Mouse (Mus musculus): ENCODE measurements around the gene Accs. TPM values are rescaled to one million over a fixed set of nuclear protein-coding genes. Genes with fewer than 3 reads are reported as not detected.

Accs gene
- polyA plus RNA-seq, 1 experiment from 2014 or later, result 10.0 TPM

DNA sequence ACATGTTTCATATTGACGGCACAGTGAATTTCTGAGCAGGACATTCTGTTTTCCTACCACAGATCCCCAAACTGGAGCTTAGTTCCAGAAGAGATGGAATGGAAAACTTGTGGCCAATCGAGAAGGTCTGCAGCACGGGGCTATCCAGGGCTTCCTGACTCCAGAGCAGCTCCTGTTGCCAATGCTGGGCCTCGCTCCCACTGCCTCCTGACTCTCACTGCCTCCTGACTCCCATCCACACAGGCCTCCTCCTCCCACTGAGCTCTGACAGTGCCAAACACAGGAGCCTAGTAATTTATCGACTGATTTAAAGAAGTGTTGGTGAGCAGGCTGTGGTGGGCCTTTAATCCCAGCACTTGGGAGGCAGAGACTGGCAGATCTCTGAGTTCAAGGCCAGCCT lies 41.7 kb downstream of the Accs start:
- no peaks in the 10 kb centered on the region for H3K4me1 ChIP-seq (ENCODE audit: insufficient read depth)
- H3K4me2 ChIP-seq, result no peak overlapping the region
- peaks cover 86% of the 10 kb centered on the region for H3K36me3 ChIP-seq (ENCODE audit: insufficient read depth)
- no peak for ATAC-seq (ENCODE audit: insufficient read depth)
- H3K9ac ChIP-seq, result no peak overlapping the region
- no peak for DNase-seq
- 85% methylated on average over 5 of the region's 5 CpGs for WGBS
- no peaks in the 10 kb centered on the region for H3K9me3 ChIP-seq (ENCODE audit: low read depth, low read length)
- TF ChIP-seq CTCF (IDR thresholded peaks at IDR 0.05; ENCODE audit: low read depth), result no peak
- H3K27ac ChIP-seq (ENCODE audit: low read depth), result no peak overlapping the region
- no peak overlapping the region for H3K4me3 ChIP-seq (ENCODE audit: low read depth, low read length)
- no peaks in the 10 kb centered on the region for H3K27me3 ChIP-seq (ENCODE audit: insufficient read depth, low read length)

DNA sequence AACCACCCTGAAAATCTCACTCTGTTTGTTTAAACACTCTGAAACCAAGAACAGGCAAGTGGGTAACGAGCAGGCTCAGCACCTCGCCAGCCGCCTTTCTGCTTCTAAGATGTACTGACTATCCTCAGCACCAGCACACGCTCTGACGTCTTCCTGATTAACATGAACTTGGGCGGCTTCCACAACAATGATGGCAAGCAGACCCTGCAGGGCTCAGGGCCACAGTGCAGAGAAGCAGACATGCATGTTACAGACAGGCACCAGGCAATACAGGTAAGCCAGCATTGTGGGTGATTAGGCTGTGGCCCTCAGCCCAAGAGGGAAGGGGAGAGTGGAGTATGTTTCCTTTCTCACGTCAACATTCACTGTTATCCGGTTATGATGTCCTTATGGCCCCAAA lies 42.3 kb downstream of the Accs start:
- ATAC-seq (ENCODE audit: insufficient read depth) (no peak), DNase-seq (no peak)
- Histone ChIP-seq H3K4me2 (no peak overlapping the region), H3K4me3 (ENCODE audit: low read depth, low read length) (no peak overlapping the region), H3K36me3 (ENCODE audit: insufficient read depth) (peaks cover 85% of the 10 kb centered on the region), H3K9ac (no peak overlapping the region), H3K27me3 (ENCODE audit: insufficient read depth, low read length) (no peaks in the 10 kb centered on the region), H3K4me1 (ENCODE audit: insufficient read depth) (no peaks in the 10 kb centered on the region), H3K27ac (ENCODE audit: low read depth) (no peak overlapping the region), H3K9me3 (ENCODE audit: low read depth, low read length) (no peaks in the 10 kb centered on the region)
- WGBS, result 71% methylated on average over 8 of the region's 8 CpGs
- TF ChIP-seq CTCF (IDR thresholded peaks at IDR 0.05; ENCODE audit: low read depth), result no peak

DNA sequence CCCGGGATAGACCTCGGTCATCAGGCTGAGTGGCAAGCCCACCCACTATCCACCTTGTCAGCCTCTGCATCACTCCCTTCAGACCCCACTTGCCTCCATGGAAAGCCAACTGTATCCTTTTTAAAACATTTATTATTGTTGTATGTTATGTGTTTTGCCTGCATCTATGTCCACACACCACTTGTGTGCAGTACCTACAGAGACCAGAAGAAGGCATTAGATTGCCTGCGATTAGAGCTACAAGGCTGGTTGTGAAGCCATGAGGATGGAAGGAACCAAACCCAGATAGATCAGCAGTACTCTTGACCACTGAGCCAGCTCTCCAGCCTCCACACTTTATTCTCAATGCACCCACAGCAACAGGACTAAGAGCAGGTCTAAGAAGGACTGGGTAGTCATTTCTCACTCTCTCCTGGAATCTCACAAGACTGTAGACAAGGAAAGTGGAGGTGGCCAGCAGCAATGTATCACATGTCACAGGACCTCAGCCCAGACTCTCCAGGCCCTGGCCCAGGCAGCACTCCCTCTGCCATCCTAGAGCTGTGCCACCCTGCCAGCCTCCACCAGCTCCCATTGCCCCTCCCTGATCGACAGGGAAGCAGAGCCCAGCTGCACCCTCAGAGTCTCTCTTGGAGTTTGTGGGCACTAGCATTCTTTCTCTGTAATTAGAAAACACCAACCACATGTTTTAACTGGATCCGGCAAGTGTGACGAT lies 43.1 kb downstream of the Accs start:
- ATAC-seq (ENCODE audit: insufficient read depth), result no peak
- no peak for DNase-seq
- no peak overlapping the region for H3K4me2 ChIP-seq
- peak; percentile 43 for TF ChIP-seq CTCF (IDR thresholded peaks at IDR 0.05; ENCODE audit: low read depth)
- H3K27me3 ChIP-seq (ENCODE audit: insufficient read depth, low read length), result no peaks in the 10 kb centered on the region
- H3K4me3 ChIP-seq (ENCODE audit: low read depth, low read length), result no peak overlapping the region
- H3K36me3 ChIP-seq (ENCODE audit: insufficient read depth), result peaks cover 83% of the 10 kb centered on the region
- no peak overlapping the region for H3K27ac ChIP-seq (ENCODE audit: low read depth)
- H3K9me3 ChIP-seq (ENCODE audit: low read depth, low read length), result no peaks in the 10 kb centered on the region
- 92% methylated on average over 6 of the region's 6 CpGs for WGBS
- H3K4me1 ChIP-seq (ENCODE audit: insufficient read depth), result no peaks in the 10 kb centered on the region
- no peak overlapping the region for H3K9ac ChIP-seq

DNA sequence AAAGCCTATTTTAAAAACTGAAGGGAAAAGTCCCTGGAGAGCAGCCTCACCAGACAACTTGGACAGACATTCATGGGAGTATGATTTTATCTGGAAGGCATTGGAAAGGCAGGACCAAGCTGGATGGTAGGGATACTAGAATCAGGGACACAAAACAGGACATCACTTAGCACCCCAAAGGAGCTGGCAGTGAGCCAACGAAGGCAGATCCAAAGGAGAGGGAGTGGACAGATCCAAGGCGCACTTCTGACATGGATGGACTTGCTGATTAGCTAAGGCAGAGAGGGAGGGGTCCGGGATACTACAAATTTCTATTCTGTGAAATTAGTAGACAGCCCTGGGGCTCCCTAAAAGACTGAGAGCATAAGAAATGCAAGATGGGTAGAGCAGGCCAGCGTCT lies 44.2 kb downstream of the Accs start:
- Histone ChIP-seq H3K27me3 (ENCODE audit: insufficient read depth, low read length) (no peaks in the 10 kb centered on the region), H3K4me1 (ENCODE audit: insufficient read depth) (no peaks in the 10 kb centered on the region), H3K4me2 (no peak overlapping the region), H3K27ac (ENCODE audit: low read depth) (no peak overlapping the region), H3K36me3 (ENCODE audit: insufficient read depth) (peaks cover 77% of the 10 kb centered on the region), H3K9me3 (ENCODE audit: low read depth, low read length) (no peaks in the 10 kb centered on the region), H3K4me3 (ENCODE audit: low read depth, low read length) (no peak overlapping the region), H3K9ac (no peak overlapping the region)
- no peak for ATAC-seq (ENCODE audit: insufficient read depth)
- DNase-seq, result peak; percentile 27
- 70% methylated on average over 4 of the region's 4 CpGs for WGBS
- TF ChIP-seq CTCF (IDR thresholded peaks at IDR 0.05; ENCODE audit: low read depth), result no peak

DNA sequence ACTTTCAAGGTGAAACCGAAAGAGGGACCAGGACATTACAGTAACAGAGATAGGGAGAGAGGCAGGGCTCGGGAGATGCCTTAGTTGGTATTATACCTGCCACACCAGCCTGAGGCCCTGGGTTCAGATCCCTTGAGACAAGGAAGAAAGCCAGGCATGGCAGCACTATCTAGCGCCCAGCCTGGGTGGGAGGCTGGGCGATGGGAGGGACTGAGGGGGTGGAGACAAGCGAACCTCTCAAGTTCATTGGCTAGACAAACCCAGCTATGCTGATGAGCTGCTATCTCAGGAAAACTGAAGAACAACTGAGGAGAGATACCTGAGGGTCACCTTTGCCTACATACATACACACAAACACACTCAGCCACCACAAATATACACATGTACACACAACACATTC lies 44.7 kb downstream of the Accs start:
- WGBS, result 76% methylated on average over 5 of the region's 5 CpGs
- H3K36me3 ChIP-seq (ENCODE audit: insufficient read depth), result peaks cover 74% of the 10 kb centered on the region
- no peaks in the 10 kb centered on the region for H3K27me3 ChIP-seq (ENCODE audit: insufficient read depth, low read length)

DNA sequence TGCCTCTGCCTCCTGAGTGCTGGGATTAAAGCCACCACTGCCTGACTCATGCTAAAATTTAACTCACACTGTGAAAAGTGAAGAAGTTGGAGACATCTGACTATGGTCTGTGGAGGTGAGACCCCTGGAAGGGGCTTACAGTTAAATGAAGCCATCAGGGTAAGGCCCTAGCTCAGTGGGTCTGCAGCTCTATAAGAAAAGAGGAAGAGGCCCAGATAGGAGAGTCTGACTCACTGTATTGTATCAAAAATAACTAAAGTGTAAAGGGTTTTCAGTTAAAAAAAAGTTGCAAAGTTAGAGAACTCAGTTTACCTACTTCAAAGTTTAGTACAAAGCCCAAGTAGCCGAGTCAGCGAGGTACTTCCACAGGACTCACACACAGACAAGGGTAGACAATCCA lies 46.8 kb downstream of the Accs start:
- no peak for TF ChIP-seq CTCF (IDR thresholded peaks at IDR 0.05; ENCODE audit: low read depth)
- DNase-seq (no peak), ATAC-seq (ENCODE audit: insufficient read depth) (no peak)
- H3K4me1 ChIP-seq (ENCODE audit: insufficient read depth), result no peaks in the 10 kb centered on the region
- no peaks in the 10 kb centered on the region for H3K27me3 ChIP-seq (ENCODE audit: insufficient read depth, low read length)
- 93% methylated on average over 2 of the region's 2 CpGs for WGBS
- peaks cover 68% of the 10 kb centered on the region for H3K36me3 ChIP-seq (ENCODE audit: insufficient read depth)
- H3K4me2 ChIP-seq, result no peak overlapping the region
- H3K9ac ChIP-seq, result no peak overlapping the region
- H3K9me3 ChIP-seq (ENCODE audit: low read depth, low read length), result no peaks in the 10 kb centered on the region
- no peak overlapping the region for H3K4me3 ChIP-seq (ENCODE audit: low read depth, low read length)
- no peak overlapping the region for H3K27ac ChIP-seq (ENCODE audit: low read depth)

More for the DNA sequence above, 44.7 kb downstream of the Accs start:
- Histone ChIP-seq H3K27ac (ENCODE audit: low read depth) (no peak overlapping the region), H3K4me3 (ENCODE audit: low read depth, low read length) (no peak overlapping the region), H3K9me3 (ENCODE audit: low read depth, low read length) (no peaks in the 10 kb centered on the region), H3K4me2 (no peak overlapping the region), H3K9ac (no peak overlapping the region), H3K4me1 (ENCODE audit: insufficient read depth) (no peaks in the 10 kb centered on the region)
- DNase-seq (no peak), ATAC-seq (ENCODE audit: insufficient read depth) (no peak)
- no peak for TF ChIP-seq CTCF (IDR thresholded peaks at IDR 0.05; ENCODE audit: low read depth)

DNA sequence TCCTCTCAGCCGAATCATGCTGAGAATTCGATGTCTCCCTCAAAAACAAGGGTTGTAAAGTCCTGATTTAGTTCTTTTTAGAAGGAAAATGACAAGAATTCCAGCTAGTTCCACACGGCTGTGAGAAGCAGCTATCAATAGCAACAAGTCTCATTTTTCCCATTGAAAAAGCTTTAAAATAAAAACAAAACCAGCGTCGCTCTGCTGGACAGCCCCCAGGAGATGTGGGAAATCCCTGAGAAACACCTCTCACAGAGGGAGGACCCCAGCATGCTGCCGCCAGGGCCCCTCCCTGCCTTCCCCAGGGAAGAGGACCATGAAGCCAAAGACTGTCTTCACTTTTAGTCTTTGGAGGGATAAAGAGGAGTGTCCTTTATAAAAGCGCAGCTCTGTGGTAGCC lies 48.6 kb downstream of the Accs start:
- DNase-seq (no peak), ATAC-seq (ENCODE audit: insufficient read depth) (no peak)
- Histone ChIP-seq H3K4me1 (ENCODE audit: insufficient read depth) (no peaks in the 10 kb centered on the region), H3K9ac (no peak overlapping the region), H3K4me3 (ENCODE audit: low read depth, low read length) (no peak overlapping the region), H3K27me3 (ENCODE audit: insufficient read depth, low read length) (no peaks in the 10 kb centered on the region), H3K27ac (ENCODE audit: low read depth) (no peak overlapping the region), H3K36me3 (ENCODE audit: insufficient read depth) (peaks cover 63% of the 10 kb centered on the region), H3K4me2 (no peak overlapping the region), H3K9me3 (ENCODE audit: low read depth, low read length) (no peaks in the 10 kb centered on the region)
- 77% methylated on average over 7 of the region's 7 CpGs for WGBS
- TF ChIP-seq CTCF (IDR thresholded peaks at IDR 0.05; ENCODE audit: low read depth), result no peak
